Mouse (Mus musculus) kidney, embryonic 16.5 days (tissue): ENCODE data around the gene E2f4. TPM values are rescaled to one million over a fixed set of nuclear protein-coding genes. Genes with fewer than 3 reads are reported as not detected.

ENCODE experiments used
- ATAC-seq: fragments of 200-750 bp; cut with Nextera tagmentation; 2 replicates; pipeline ENCODE4 v1.8.0; 2017; ENCODE audit warnings: moderate TSS enrichment; ENCODE audit not compliant: low FRiP score, low TSS enrichment
- H3K27ac ChIP-seq: fragments of 300-500 bp; sonication (generic); 2 replicates; pipeline ENCODE4 v1.5.1; 2014; ENCODE audit warnings: low read length
- H3K27me3 ChIP-seq: fragments of 300-500 bp; sonication (generic); 2 replicates; pipeline ENCODE4 v1.6.1; 2014; ENCODE audit warnings: low read length, control low read depth, mixed read lengths; ENCODE audit not compliant: insufficient read depth
- H3K36me3 ChIP-seq: fragments of 300-500 bp; sonication (generic); 2 replicates; pipeline ENCODE4 v1.6.1; 2014; ENCODE audit warnings: low read length, control low read depth, mixed read lengths; ENCODE audit not compliant: insufficient read depth
- H3K4me1 ChIP-seq: fragments of 300-500 bp; sonication (generic); 2 replicates; pipeline ENCODE4 v1.6.1; 2014; ENCODE audit warnings: low read length, control low read depth, mixed read lengths; ENCODE audit not compliant: insufficient read depth
- H3K4me2 ChIP-seq: fragments of 300-500 bp; sonication (generic); replicated peaks from 2 replicates; pipeline ENCODE4 v1.6.1; 2014; ENCODE audit warnings: low read depth, low read length
- H3K4me3 ChIP-seq: fragments of 300-500 bp; sonication (generic); 2 replicates; pipeline ENCODE4 v1.5.1; 2014; ENCODE audit warnings: mild to moderate bottlenecking, low read length
- H3K9ac ChIP-seq: fragments of 300-500 bp; sonication (generic); replicated peaks from 2 replicates; pipeline ENCODE4 v1.6.1; 2014; ENCODE audit warnings: low read length
- H3K9me3 ChIP-seq: fragments of 300-500 bp; sonication (generic); 2 replicates; pipeline ENCODE4 v1.6.1; 2016; ENCODE audit warnings: low read length, control low read depth
- WGBS: fragments of 180-500 bp; shearing (Covaris S2); extraction: QIAGEN DNeasy Blood & Tissue Kit; methylation state at CpG from one replicate; pipeline ENCODE4 v1.1.7; 2014; 5-methylcytosine and 5-hydroxymethylcytosine counted together
- polyA plus RNA-seq: library from polyadenylated mRNA; unstranded; fragments of >200 nt; fragmentation: Nextera tagmentation; extraction: Ambion mirVana; gene quantifications from 2 replicates; pipeline ENCODE4 v1.2.1, GENCODE M21; 2015

E2f4 gene
- polyA plus RNA-seq, 1 experiment from 2014 or later = 90.1 TPM

GRCm38 (mm10) chr8:105311718-105312117 lies 14.3 kb downstream of the E2f4 start:
- Histone ChIP-seq H3K36me3 (peaks cover 72% of the 10 kb centered on the region), H3K4me1 (no peaks in the 10 kb centered on the region), H3K9me3 (no peaks in the 10 kb centered on the region), H3K27me3 (no peaks in the 10 kb centered on the region), H3K4me3 (no peak overlapping the region), H3K27ac (no peak overlapping the region), H3K9ac (no peak overlapping the region), H3K4me2 (no peak overlapping the region)
- WGBS = 77% methylated on average over 1 of the region's 1 CpGs
- no peak for ATAC-seq

GRCm38 (mm10) chr8:105312891-105313481 lies 15.5 kb downstream of the E2f4 start:
- WGBS = 91% methylated on average over 8 of the region's 8 CpGs
- ATAC-seq = no peak
- Histone ChIP-seq H3K4me2 (no peak overlapping the region), H3K27me3 (no peaks in the 10 kb centered on the region), H3K9ac (no peak overlapping the region), H3K4me1 (no peaks in the 10 kb centered on the region), H3K9me3 (no peaks in the 10 kb centered on the region), H3K27ac (no peak overlapping the region), H3K36me3 (peaks cover 62% of the 10 kb centered on the region), H3K4me3 (no peak overlapping the region)

- Histone ChIP-seq H3K9ac (no peak overlapping the region), H3K9me3 (no peaks in the 10 kb centered on the region), H3K4me3 (no peak overlapping the region), H3K36me3 (peaks cover 59% of the 10 kb centered on the region), H3K4me1 (no peaks in the 10 kb centered on the region), H3K27me3 (no peaks in the 10 kb centered on the region), H3K4me2 (no peak overlapping the region), H3K27ac (no peak overlapping the region)
- 84% methylated on average over 9 of the region's 9 CpGs for WGBS
- ATAC-seq = no peak
Measured at GRCm38 (mm10) chr8:105313622-105314402, 16.3 kb downstream of the E2f4 start.

GRCm38 (mm10) chr8:105315073-105315769 lies 17.8 kb downstream of the E2f4 start:
- no peak overlapping the region for H3K27ac ChIP-seq
- WGBS = 88% methylated on average over 18 of the region's 18 CpGs
- no peak overlapping the region for H3K4me3 ChIP-seq
- H3K4me2 ChIP-seq = no peak overlapping the region
- H3K9me3 ChIP-seq = no peaks in the 10 kb centered on the region
- H3K4me1 ChIP-seq = no peaks in the 10 kb centered on the region
- no peak overlapping the region for H3K9ac ChIP-seq
- peaks cover 48% of the 10 kb centered on the region for H3K36me3 ChIP-seq
- no peak for ATAC-seq
- H3K27me3 ChIP-seq = no peaks in the 10 kb centered on the region

- H3K36me3 ChIP-seq = peaks cover 40% of the 10 kb centered on the region
- H3K27ac ChIP-seq = no peak overlapping the region
- no peak overlapping the region for H3K4me3 ChIP-seq
- WGBS = 87% methylated on average over 4 of the region's 4 CpGs
- ATAC-seq = no peak
- no peaks in the 10 kb centered on the region for H3K4me1 ChIP-seq
- H3K4me2 ChIP-seq = no peak overlapping the region
- no peaks in the 10 kb centered on the region for H3K9me3 ChIP-seq
- H3K9ac ChIP-seq = no peak overlapping the region
- H3K27me3 ChIP-seq = no peaks in the 10 kb centered on the region
Measured at GRCm38 (mm10) chr8:105317941-105318340, 20.5 kb downstream of the E2f4 start.

GRCm38 (mm10) chr8:105318662-105319190 lies 21.3 kb downstream of the E2f4 start:
- no peak overlapping the region for H3K4me3 ChIP-seq
- H3K4me1 ChIP-seq = no peaks in the 10 kb centered on the region
- no peak overlapping the region for H3K9ac ChIP-seq
- no peak overlapping the region for H3K4me2 ChIP-seq
- H3K9me3 ChIP-seq = no peaks in the 10 kb centered on the region
- no peaks in the 10 kb centered on the region for H3K27me3 ChIP-seq
- H3K27ac ChIP-seq = no peak overlapping the region
- ATAC-seq = no peak
- WGBS = 83% methylated on average over 11 of the region's 11 CpGs
- H3K36me3 ChIP-seq = peaks cover 36% of the 10 kb centered on the region

- Histone ChIP-seq H3K4me2 (no peak overlapping the region), H3K4me3 (no peak overlapping the region), H3K4me1 (peaks cover 18% of the 10 kb centered on the region), H3K9me3 (no peaks in the 10 kb centered on the region), H3K36me3 (peaks cover 15% of the 10 kb centered on the region), H3K9ac (no peak overlapping the region), H3K27me3 (no peaks in the 10 kb centered on the region), H3K27ac (no peak overlapping the region)
- 84% methylated on average over 4 of the region's 4 CpGs for WGBS
- ATAC-seq = no peak
Measured at GRCm38 (mm10) chr8:105323183-105323582, 25.7 kb downstream of the E2f4 start.

GRCm38 (mm10) chr8:105325641-105326093 lies 28.2 kb downstream of the E2f4 start:
- peak; percentile 69 for ATAC-seq
- H3K27ac ChIP-seq = peak overlapping the region; percentile 71
- WGBS = 1% methylated on average over 12 of the region's 12 CpGs

GRCm38 (mm10) chr8:105326141-105326672 lies 28.7 kb downstream of the E2f4 start, which contains the start of the genes Lrrc29 and Tmem208:
Gene Lrrc29 (minus strand): TSS chr8:105326278.
Gene Tmem208 (plus strand): TSS chr8:105326354.
- WGBS = under 1% methylated on average over 36 of the region's 36 CpGs
- Histone ChIP-seq H3K27ac (peak within 1 kb of the TSS; percentile 92), H3K4me1 (peaks cover 18% of the 10 kb centered on the region), H3K36me3 (peaks cover 42% of the 10 kb centered on the region), H3K9ac (peak within 1 kb of the TSS; percentile 90), H3K4me2 (peak within 1 kb of the TSS; percentile 93), H3K27me3 (no peaks in the 10 kb centered on the region), H3K4me3 (peak within 1 kb of the TSS; percentile 94), H3K9me3 (no peaks in the 10 kb centered on the region)
- peak; percentile 92 for ATAC-seq

More at GRCm38 (mm10) chr8:105325641-105326093, 28.2 kb downstream of the E2f4 start:
- peak overlapping the region; percentile 94 for H3K4me3 ChIP-seq
- H3K27me3 ChIP-seq = no peaks in the 10 kb centered on the region
- peak overlapping the region; percentile 79 for H3K4me2 ChIP-seq
- H3K9me3 ChIP-seq = no peaks in the 10 kb centered on the region
- peaks cover 18% of the 10 kb centered on the region for H3K4me1 ChIP-seq
- H3K9ac ChIP-seq = peak overlapping the region; percentile 90
- H3K36me3 ChIP-seq = peaks cover 37% of the 10 kb centered on the region
